Mouse (Mus musculus) CH12.LX (cell line): ENCODE results near the gene Map3k20.

ENCODE experiments used
- EP300 ChIP-seq: IDR thresholded peaks from 2 replicates; pipeline ENCODE4 v1.6.1; 2011; ENCODE audit warnings: low read length, improper control_type of control experiment
- ZNF384 ChIP-seq: IDR thresholded peaks from 2 replicates; pipeline ENCODE4 v1.6.1; 2012; ENCODE audit warnings: low read depth, low read length, improper control_type of control experiment, inconsistent platforms

- TF ChIP-seq EP300 (no peak), ZNF384 (no peak)
Measured at GRCm38 (mm10) chr2:72281971-72282370, 3.5 kb upstream of the Map3k20 start.
